Mouse (Mus musculus): ENCODE results near the gene Zfp462. TPM values are rescaled to one million over a fixed set of nuclear protein-coding genes. Genes with fewer than 3 reads are reported as not detected.

The Zfp462 gene
- polyA plus RNA-seq (2012; rRNA removed; ENCODE audit: low replicate concordance): 5.3 and 6.7 TPM in 2 replicates

GRCm38 (mm10) chr4:54944921-54945430, at the start of gene Zfp462:
Gene Zfp462, plus strand, starts transcription at chr4:54945048.

Measured in mammary gland, adult 2 months (tissue).